Mouse (Mus musculus) gastrocnemius, postnatal 36 days (tissue): Measurements from ENCODE around the gene Cox7a1. TPM values are rescaled to one million over a fixed set of nuclear protein-coding genes. Genes with fewer than 3 reads are reported as not detected.
"Not testable (repeated sequence)": the region's sequence is repeated elsewhere in the genome, so short reads cannot be mapped to it uniquely, and the experiment has no call there.

Experiments
- DNase-seq, 2 experiments: peaks; one replicate each; pipeline ENCODE4 v3.0.0; 2022
- intact Hi-C: fragments of 180-260 bp; cut with DNase I; formaldehyde crosslinking; loops from one replicate; pipeline ENCODE4 v1.15.1; 2025
- total RNA-seq, 2 experiments: library from RNA; stranded (reverse); gene quantifications; 2 replicates each; pipeline ENCODE4 v1.2.3; 2021

Cox7a1 gene
- total RNA-seq, 2 experiments from 2014 or later = 976 to 1,017 TPM

DNA sequence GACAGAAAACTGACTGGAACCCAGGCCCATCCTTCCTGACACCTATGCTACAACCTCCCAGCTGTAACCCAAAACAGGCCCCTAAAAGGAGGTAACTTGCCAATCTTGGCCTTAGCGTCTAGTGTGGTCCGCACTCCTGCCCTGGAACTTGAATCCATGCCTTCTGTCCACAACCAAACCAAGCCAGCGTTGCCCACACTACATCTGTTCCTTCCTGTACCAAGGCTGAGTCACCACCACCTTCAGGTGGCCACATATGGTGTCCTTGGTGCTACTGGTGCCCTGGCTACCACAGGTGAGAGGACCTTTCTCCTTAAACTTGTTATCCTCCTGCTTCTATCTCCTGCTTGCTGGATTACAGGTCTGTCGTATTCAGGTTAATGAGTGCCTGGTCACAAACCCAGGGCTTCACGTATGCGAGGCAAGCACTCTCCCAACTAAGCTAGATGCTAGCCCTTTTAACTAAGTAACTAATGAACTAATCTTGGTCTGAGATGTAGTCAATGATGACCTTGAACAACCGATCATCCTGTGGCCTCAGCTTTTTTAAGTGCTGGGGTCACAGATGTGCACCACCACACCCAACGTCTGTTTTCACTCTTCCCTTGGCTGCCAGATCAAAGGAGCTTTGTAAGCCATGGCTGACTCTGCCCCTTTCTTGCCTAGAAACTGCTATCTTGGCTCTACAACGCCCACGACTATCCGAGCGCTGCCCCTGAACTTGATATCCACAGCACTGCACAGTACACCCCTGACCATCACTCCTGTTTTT is 4.6 kb downstream of the Cox7a1 start:
- DNase-seq = no peak
- intact Hi-C loops = no loop called here

DNA sequence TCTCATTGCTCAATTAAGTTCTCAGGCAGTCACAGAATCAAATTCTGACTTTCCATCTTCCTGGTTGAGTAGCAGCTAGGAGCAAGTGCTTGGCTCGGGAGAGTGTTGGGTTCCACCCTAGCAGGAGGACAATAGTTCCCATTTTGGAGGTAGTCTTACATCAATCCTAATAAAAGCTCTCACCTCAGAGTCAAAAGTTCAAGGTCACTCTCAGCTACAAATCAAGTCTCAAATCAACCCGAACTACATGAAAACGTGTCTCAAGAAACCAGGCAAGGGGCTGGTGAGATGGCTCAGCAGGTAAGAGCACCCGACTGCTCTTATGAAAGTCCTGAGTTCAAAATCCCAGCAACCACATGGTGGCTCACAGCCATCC is 5.2 kb downstream of the Cox7a1 start:
- intact Hi-C loops = no loop called here
- DNase-seq = no peak

- intact Hi-C loops = loop anchor here (10.0 kb wide), 1 partner anchor 677 kb away; the partner anchor contains the start of gene Sipa1l3
- DNase-seq = no peak
Observed at GRCm38 (mm10) chr7:30192088-30192487, 8.1 kb downstream of the Cox7a1 start.

DNA sequence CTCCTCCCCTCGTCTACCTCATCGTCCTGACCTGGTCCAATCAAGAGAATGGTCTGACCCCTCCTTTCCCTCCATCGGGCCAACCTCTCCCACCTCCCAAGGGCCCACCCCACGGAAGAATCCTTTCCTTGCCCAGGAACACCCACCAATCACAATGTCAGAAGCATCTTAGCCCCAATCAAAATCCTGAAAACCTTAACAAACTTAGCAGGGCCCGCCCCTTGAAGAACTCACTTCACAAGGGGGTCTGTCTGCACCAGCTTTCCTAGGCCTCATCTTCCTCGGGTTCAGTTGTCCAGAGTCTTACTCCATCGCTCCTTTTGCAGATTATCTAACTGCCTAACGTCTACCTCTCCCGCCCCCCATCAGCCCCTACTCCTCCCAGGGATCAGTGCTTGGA is 9.1 kb downstream of the Cox7a1 start:
- peak in 1 of 2 experiments; percentile 23 for DNase-seq
- intact Hi-C loops = loop anchor here (10.0 kb wide), 1 partner anchor 678 kb away; the partner anchor contains the start of gene Sipa1l3

DNA sequence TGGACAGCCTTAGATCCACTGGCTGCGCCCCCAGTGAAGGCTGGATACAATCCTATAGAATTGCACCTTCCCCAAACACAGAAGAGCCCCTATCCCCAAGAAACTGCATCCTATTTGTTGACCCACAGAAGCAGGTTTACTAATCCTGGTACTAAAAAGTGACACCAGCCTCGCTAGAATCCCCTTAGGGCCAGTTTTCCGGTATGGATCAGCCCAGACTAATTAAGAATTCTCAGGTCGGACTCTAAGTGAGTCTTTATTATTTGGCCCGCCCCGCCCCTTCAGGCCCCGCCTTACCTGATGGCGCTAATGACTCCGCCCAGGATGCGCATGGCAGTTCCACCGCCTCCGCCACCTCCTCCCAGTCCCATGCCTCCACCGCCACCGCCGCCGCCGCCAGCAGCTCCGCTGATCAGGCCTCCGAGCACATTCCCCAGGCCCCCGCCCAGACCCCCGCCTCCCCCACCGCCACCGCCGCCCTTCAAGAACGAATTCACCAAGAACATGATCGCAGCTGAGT is 9.7 kb downstream of the Cox7a1 start:
- intact Hi-C loops = loop anchor here (10.0 kb wide), 1 partner anchor 679 kb away; the partner anchor contains the start of gene Sipa1l3
- peak; percentile 61 to 70 for DNase-seq

DNA sequence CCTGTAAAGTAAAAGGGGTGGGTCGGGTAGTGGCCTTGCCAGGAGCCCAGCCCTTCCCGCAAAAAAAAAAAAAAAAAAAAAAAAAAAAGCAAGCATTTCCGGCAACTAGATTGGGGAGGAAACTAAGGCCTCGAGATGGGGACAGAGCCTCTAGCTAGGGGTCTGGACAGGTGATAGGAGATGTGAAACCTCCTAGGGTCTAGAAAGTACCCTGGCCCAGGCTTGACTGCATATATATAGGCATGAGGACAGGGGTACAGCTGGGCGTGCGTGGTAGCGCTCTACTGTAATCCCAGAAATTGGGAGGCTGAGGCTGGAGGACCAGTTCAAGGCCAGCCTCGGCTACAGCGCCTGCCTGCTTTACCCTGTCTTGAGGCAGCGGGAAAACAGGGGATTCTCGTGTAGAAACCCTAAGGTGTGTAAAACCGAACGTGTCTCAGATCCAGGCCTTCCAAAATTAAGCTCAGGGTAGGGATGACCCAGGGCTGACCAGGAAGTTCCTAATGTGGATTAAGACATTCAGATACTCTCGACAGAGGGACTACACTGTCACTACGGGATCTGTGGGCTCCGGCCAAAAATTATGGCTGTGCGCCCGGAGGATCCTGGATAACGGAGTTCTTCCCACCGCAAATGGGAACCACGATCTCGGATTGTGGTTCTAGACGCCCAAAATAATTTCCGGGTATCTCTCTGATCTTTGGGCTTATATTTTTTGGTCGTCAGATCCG is 10.3 kb downstream of the Cox7a1 start:
- DNase-seq = peak in 1 of 2 experiments; percentile 49
- intact Hi-C loops = loop anchor here (10.0 kb wide), 1 partner anchor 679 kb away; the partner anchor contains the start of gene Sipa1l3

DNA sequence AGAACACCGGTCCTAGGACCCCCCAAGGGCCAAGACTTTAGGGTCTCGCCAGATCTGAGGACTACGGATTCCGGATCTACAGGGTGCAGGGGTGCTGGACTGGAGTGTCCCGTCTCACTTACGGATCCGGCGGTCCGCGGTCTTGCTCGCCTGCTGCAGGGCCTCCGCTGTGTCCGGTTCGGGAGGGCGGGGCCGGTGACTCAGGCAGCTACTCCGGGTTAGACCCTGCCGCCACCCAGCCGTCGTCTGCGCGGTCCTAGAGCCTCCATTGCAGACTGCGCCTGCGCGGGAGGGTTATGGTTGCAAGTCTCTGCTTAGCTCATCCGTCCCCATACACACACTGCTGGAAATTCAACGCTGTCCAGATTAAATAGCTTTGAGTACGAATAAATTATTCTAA is 10.9 kb downstream of the Cox7a1 start:
- DNase-seq = peak; percentile 88 to 95
- intact Hi-C loops = loop anchor here (10.0 kb wide), 1 partner anchor 680 kb away; the partner anchor contains the start of gene Sipa1l3

- DNase-seq = no peak
- intact Hi-C loops = loop anchor here (10.0 kb wide), 1 partner anchor 681 kb away; the partner anchor contains the start of gene Sipa1l3
Observed at GRCm38 (mm10) chr7:30195461-30195860, 11.5 kb downstream of the Cox7a1 start.

DNA sequence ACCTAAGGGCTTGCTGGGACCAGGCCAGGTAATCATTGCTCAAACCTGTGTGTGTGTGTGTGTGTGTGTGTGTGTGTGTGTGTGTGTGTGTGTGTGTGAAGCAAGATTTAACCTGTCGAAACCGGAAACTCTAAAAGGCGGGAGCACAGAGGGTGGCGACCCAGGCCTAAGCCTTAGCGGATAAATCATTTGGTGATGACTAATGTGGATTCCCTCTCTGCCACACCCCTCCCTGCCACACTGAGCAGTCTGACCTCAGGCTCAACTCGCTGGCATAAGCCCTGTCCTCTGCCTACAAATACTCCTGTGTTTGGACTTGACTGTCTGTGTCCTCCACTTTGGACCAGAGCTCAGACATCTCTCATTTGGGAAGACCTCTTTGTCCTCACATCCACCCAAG is 12.2 kb downstream of the Cox7a1 start:
- DNase-seq = no peak
- intact Hi-C loops = loop anchor here (10.0 kb wide), 1 partner anchor 681 kb away; the partner anchor contains the start of gene Sipa1l3

GRCm38 (mm10) chr7:30197592-30198129 is 13.7 kb downstream of the Cox7a1 start:
- no peak for DNase-seq
- intact Hi-C loops = loop anchor here (2.0 to 10.0 kb wide), 2 partner anchors 13 to 683 kb away; partner anchors contain the start of genes Cox7a1 and Sipa1l3

DNA sequence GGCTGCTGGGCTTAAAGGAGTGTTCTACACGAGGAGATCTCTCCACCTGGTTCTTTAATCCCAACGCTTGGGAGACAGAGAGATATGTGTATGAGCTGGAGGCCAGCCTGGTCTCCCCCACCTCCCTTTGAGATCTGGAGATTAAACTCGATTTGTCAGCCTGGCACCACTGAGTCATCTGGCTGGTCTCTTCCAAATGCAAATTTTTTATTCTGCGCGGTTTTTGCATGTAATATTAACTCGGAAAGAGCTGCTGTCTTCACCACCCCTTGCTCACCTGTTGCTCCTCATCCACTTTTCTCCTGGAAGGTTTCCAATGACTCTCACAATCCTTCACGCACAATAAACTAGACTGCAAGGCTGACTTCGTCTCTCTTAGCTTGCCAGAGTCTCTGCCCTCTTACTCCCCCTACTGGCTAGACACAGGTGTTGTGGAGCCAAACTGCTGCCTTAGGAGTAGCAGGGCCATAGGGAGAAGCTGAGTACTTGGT is 14.6 kb downstream of the Cox7a1 start, which contains the start of gene Capns1:
Gene Capns1 (minus strand): TSS at position 331 of the 491 bp plus-strand sequence.
- intact Hi-C loops = loop anchor here (2.0 to 10.0 kb wide), 2 partner anchors 14 to 684 kb away; partner anchors contain the start of genes Cox7a1 and Sipa1l3
- DNase-seq = no peak

- no peak for DNase-seq
- intact Hi-C loops = loop anchor here (2.0 to 10.0 kb wide), 2 partner anchors 15 to 685 kb away; partner anchors contain the start of genes Cox7a1 and Sipa1l3
Observed at GRCm38 (mm10) chr7:30199498-30200139, 15.7 kb downstream of the Cox7a1 start.

DNA sequence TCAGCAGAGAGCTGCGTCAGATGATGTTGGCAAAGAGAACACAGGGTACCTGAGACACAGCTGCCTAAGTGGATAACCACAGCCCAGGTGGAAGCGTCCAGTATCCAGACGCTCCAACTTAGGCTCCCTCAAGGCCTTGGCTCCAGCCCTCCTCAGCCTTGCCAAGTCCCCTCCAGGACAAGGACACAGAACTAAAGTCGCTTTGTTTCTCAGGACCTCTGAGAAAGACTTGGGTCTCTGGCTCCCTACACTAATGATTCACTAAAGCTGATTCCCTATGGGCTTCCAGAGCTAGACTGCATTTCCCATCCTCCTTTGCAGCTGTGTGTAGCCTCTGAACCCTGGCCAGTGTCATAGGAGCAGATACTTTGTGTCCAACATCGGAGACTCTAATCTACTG is 16.3 kb downstream of the Cox7a1 start:
- intact Hi-C loops = no loop called here
- DNase-seq = no peak

DNA sequence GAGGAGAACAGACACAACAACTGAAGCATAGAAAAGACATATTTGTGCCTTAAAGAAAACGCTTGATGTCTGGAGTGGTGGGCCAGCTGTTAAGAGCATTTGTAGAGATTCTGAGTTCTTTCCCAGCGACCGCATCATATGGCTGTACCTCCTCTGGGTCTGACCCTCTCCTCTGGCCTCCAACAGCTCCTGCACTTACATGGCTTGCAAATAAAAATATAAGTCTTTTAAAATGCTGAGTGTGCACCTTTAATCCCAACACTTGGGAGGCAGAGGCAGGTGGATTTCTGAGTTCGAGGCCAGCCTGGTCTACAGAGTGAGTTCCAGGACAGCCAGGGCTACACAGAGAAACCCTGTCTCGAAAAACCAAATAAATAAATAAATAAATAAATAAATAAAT is 16.7 kb downstream of the Cox7a1 start:
- intact Hi-C loops, DNase-seq: not testable (repeated sequence)

DNA sequence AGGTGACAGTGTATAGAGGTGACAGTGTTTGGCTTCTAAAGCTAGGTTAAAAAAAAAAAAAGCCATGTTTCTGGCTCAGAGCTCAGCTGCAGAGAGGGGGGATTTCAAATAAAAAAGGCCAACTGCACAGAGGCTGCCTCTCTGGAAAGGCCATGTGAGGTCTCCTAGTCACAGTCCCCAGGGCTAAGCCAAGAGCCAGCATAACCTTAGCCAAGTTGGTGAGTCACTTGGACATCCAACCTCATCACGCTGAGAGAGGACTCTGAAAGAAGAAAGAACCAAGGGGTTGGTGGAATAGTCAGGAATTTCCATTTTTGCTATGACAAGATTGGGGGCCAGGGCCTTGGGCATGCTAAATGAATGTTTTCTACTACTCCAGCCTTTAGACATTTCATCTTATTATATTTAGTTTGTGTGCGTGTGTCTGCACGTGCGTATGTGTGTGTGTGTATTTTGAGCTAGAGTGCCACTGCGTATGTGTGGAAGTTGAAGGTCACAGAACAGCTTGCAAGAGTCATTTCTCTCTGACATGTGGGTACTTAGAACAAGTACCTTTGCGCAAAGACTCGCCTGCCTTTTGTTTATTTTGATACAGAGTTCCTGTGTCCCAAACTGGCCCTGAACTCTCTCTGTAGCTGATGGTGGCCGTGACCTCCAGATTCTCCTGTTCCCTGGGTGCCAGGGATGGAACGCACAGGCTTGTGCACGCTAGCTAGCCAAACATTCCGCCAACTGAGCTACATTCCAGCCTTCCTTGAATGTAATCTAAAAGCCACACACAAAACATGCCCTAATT is 19.1 kb downstream of the Cox7a1 start:
- intact Hi-C loops = no loop called here
- DNase-seq = peak in 1 of 2 experiments; percentile 52

GRCm38 (mm10) chr7:30204380-30204779 is 20.4 kb downstream of the Cox7a1 start:
- DNase-seq = no peak
- intact Hi-C loops = loop anchor here (2.0 kb wide), 1 partner anchor 24 kb away; no protein-coding TSS in a partner anchor

GRCm38 (mm10) chr7:30205383-30205782 is 21.4 kb downstream of the Cox7a1 start:
- intact Hi-C loops = loop anchor here (2.0 kb wide), 1 partner anchor 25 kb away; no protein-coding TSS in a partner anchor
- peak in 1 of 2 experiments; percentile 61 for DNase-seq

- intact Hi-C loops, DNase-seq: not testable (repeated sequence)
Observed at GRCm38 (mm10) chr7:30206364-30206763, 22.4 kb downstream of the Cox7a1 start.
